Mouse (Mus musculus): ENCODE measurements at regions not wholly inside any gene's neighbourhood (a gene's known extent, or its start where the extent isn't known, plus 50 kb on each side); places are given as distances from the start of the nearest gene placed in this dataset.

GRCm38 (mm10) chr13:20009164-20009563 is 81.2 kb upstream of the Elmo1 start:
- H3K4me2 ChIP-seq (ENCODE audit: low read length): no peak overlapping the region
- H3K9me3 ChIP-seq (ENCODE audit: control insufficient read depth, low read length): no peaks in the 10 kb centered on the region
- H3K36me3 ChIP-seq (ENCODE audit: control insufficient read depth, insufficient read depth, low read length): no peaks in the 10 kb centered on the region
- no peaks in the 10 kb centered on the region for H3K4me1 ChIP-seq (replicated peaks; ENCODE audit: control insufficient read depth, insufficient read depth, low read length)
- WGBS: 68% methylated on average over 1 of the region's 1 CpGs
- no peak for ATAC-seq (replicated peaks; ENCODE audit: low FRiP score, low TSS enrichment, low read depth)
- no peaks in the 10 kb centered on the region for H3K27me3 ChIP-seq (replicated peaks; ENCODE audit: control insufficient read depth, insufficient read depth, low read length)
- no peak overlapping the region for H3K27ac ChIP-seq (ENCODE audit: low read depth)
- no peak overlapping the region for H3K4me3 ChIP-seq (ENCODE audit: low read depth, low read length)
- DNase-seq (ENCODE audit: low spot score): no peak
- H3K9ac ChIP-seq (ENCODE audit: low read length): no peak overlapping the region

DNA sequence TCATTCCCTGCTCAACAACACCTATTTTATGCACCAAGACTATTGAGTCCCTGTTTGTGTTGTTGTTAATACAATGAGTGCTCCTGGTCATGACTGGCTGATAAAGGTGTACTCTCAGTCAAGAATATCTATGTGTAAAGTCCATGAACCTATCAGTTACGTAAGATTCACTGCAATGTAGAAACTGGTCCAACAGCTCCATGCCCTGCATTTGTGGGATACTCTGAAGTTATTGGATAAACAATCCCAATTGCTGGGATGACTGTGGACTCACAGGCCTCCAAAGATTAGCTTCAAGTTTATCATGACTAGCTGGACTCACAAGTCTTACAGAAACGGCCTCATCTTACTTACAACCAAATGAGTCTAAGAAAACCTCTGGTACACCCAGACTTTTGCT is 82.8 kb upstream of the Elmo1 start:
- H3K4me2 ChIP-seq (ENCODE audit: low read length): no peak overlapping the region
- ATAC-seq (replicated peaks; ENCODE audit: low FRiP score, low TSS enrichment, low read depth) (no peak), DNase-seq (ENCODE audit: low spot score) (no peak)
- H3K4me3 ChIP-seq (ENCODE audit: low read depth, low read length): no peak overlapping the region
- 90% methylated on average over 2 of the region's 2 CpGs for WGBS
- H3K36me3 ChIP-seq (ENCODE audit: control insufficient read depth, insufficient read depth, low read length): no peaks in the 10 kb centered on the region
- H3K9me3 ChIP-seq (ENCODE audit: control insufficient read depth, low read length): no peaks in the 10 kb centered on the region
- no peaks in the 10 kb centered on the region for H3K27me3 ChIP-seq (replicated peaks; ENCODE audit: control insufficient read depth, insufficient read depth, low read length)
- H3K4me1 ChIP-seq (replicated peaks; ENCODE audit: control insufficient read depth, insufficient read depth, low read length): no peaks in the 10 kb centered on the region
- no peak overlapping the region for H3K9ac ChIP-seq (ENCODE audit: low read length)
- no peak overlapping the region for H3K27ac ChIP-seq (ENCODE audit: low read depth)

GRCm38 (mm10) chr13:19997606-19998005 is 92.8 kb upstream of the Elmo1 start:
- WGBS: 84% methylated on average over 2 of the region's 2 CpGs
- no peak for ATAC-seq (replicated peaks; ENCODE audit: low FRiP score, low TSS enrichment, low read depth)

DNA sequence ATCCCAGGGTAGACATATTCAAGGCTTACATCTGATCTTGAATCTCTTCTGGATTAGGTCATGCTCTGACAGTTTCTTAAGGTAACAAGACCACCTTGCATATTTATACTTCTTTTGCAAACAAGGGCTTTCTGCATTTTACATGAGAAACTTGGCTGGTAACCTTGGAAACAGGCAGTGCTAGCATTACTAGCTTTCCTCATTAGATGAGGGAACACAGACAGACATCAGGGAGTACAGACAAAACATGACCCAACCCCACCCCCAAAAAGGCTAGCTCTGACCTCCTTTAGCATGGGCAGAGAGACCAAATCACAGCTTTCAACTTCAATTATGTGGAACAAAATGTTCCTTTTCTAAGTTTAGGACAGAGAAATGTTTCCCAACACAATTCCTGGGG is 114.8 kb upstream of the Elmo1 start:
- H3K4me2 ChIP-seq (ENCODE audit: low read length): no peak overlapping the region
- H3K9me3 ChIP-seq (ENCODE audit: control insufficient read depth, low read length): no peaks in the 10 kb centered on the region
- no peaks in the 10 kb centered on the region for H3K4me1 ChIP-seq (replicated peaks; ENCODE audit: control insufficient read depth, insufficient read depth, low read length)
- H3K27ac ChIP-seq (ENCODE audit: low read depth): no peak overlapping the region
- no peak overlapping the region for H3K4me3 ChIP-seq (ENCODE audit: low read depth, low read length)
- H3K27me3 ChIP-seq (replicated peaks; ENCODE audit: control insufficient read depth, insufficient read depth, low read length): no peaks in the 10 kb centered on the region
- ATAC-seq (replicated peaks; ENCODE audit: low FRiP score, low TSS enrichment, low read depth) (no peak), DNase-seq (ENCODE audit: low spot score) (no peak)
- no peaks in the 10 kb centered on the region for H3K36me3 ChIP-seq (ENCODE audit: control insufficient read depth, insufficient read depth, low read length)
- H3K9ac ChIP-seq (ENCODE audit: low read length): no peak overlapping the region

More at GRCm38 (mm10) chr13:19997606-19998005, 92.8 kb upstream of the Elmo1 start:
- Histone ChIP-seq H3K4me1 (replicated peaks; ENCODE audit: control insufficient read depth, insufficient read depth, low read length) (no peaks in the 10 kb centered on the region), H3K4me2 (ENCODE audit: low read length) (no peak overlapping the region), H3K9me3 (ENCODE audit: control insufficient read depth, low read length) (no peaks in the 10 kb centered on the region), H3K27me3 (replicated peaks; ENCODE audit: control insufficient read depth, insufficient read depth, low read length) (no peaks in the 10 kb centered on the region), H3K36me3 (ENCODE audit: control insufficient read depth, insufficient read depth, low read length) (no peaks in the 10 kb centered on the region), H3K4me3 (ENCODE audit: low read depth, low read length) (no peak overlapping the region), H3K27ac (ENCODE audit: low read depth) (no peak overlapping the region), H3K9ac (ENCODE audit: low read length) (no peak overlapping the region)
- no peak for DNase-seq (ENCODE audit: low spot score)

DNA sequence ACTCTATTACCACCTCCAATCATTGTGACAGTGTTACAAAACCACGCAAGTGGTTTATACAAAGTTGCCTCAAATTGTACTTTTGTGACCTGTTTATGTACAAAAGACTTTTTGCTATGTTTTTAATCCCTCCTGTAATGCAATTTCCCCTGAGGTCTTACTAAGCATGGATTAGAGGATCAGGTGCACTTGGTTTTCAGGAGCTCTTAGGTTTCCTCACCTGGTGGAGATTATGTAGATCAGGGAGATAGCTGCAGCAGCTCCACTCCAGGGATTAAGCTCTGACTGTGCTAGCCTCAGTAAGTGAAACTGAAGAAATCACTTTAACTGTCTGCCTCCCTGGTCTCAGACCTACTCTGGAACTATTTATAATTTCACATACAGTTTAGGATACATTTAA is 123.8 kb upstream of the Elmo1 start:
- no peak for ATAC-seq (replicated peaks; ENCODE audit: low FRiP score, low TSS enrichment, low read depth)
- 91% methylated on average over 1 of the region's 1 CpGs for WGBS
- Histone ChIP-seq H3K27ac (ENCODE audit: low read depth) (no peak overlapping the region), H3K27me3 (replicated peaks; ENCODE audit: control insufficient read depth, insufficient read depth, low read length) (no peaks in the 10 kb centered on the region), H3K4me1 (replicated peaks; ENCODE audit: control insufficient read depth, insufficient read depth, low read length) (no peaks in the 10 kb centered on the region), H3K4me3 (ENCODE audit: low read depth, low read length) (no peak overlapping the region), H3K36me3 (ENCODE audit: control insufficient read depth, insufficient read depth, low read length) (no peaks in the 10 kb centered on the region), H3K9me3 (ENCODE audit: control insufficient read depth, low read length) (no peaks in the 10 kb centered on the region), H3K4me2 (ENCODE audit: low read length) (no peak overlapping the region), H3K9ac (ENCODE audit: low read length) (no peak overlapping the region)
- no peak for DNase-seq (ENCODE audit: low spot score)

DNA sequence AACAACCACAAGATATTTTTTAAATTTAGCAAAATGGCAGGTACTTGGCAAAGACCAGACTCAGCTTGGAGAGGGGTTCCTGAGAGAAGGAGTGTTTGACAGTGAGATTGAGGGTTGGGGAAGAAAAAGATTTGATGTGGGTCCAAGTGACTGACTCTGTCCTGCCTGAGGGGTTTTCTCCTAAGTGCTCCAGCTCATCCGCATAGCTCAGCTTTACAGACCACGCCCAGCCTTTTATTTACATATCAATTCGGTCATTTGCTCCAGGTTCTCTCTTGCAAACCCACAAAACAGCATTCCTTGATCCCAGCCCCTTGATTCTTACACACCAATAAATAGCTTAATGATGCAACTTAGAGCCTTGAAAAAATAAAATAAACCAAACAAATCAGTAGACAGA is 127.4 kb upstream of the Elmo1 start:
- Histone ChIP-seq H3K27ac (ENCODE audit: low read depth) (no peak overlapping the region), H3K4me2 (ENCODE audit: low read length) (no peak overlapping the region), H3K9me3 (ENCODE audit: control insufficient read depth, low read length) (no peaks in the 10 kb centered on the region), H3K4me1 (replicated peaks; ENCODE audit: control insufficient read depth, insufficient read depth, low read length) (no peaks in the 10 kb centered on the region), H3K27me3 (replicated peaks; ENCODE audit: control insufficient read depth, insufficient read depth, low read length) (no peaks in the 10 kb centered on the region), H3K36me3 (ENCODE audit: control insufficient read depth, insufficient read depth, low read length) (no peaks in the 10 kb centered on the region), H3K9ac (ENCODE audit: low read length) (no peak overlapping the region), H3K4me3 (ENCODE audit: low read depth, low read length) (no peak overlapping the region)
- 60% methylated on average over 3 of the region's 3 CpGs for WGBS
- DNase-seq (ENCODE audit: low spot score): no peak
- no peak for ATAC-seq (replicated peaks; ENCODE audit: low FRiP score, low TSS enrichment, low read depth)

GRCm38 (mm10) chr13:19928761-19929160 is 104.7 kb upstream of the Gpr141 start:
- H3K4me1 ChIP-seq (replicated peaks; ENCODE audit: control insufficient read depth, insufficient read depth, low read length): no peaks in the 10 kb centered on the region
- no peak overlapping the region for H3K4me3 ChIP-seq (ENCODE audit: low read depth, low read length)
- H3K9me3 ChIP-seq (ENCODE audit: control insufficient read depth, low read length): no peaks in the 10 kb centered on the region
- DNase-seq (ENCODE audit: low spot score) (no peak), ATAC-seq (replicated peaks; ENCODE audit: low FRiP score, low TSS enrichment, low read depth) (no peak)
- H3K36me3 ChIP-seq (ENCODE audit: control insufficient read depth, insufficient read depth, low read length): no peaks in the 10 kb centered on the region
- no peaks in the 10 kb centered on the region for H3K27me3 ChIP-seq (replicated peaks; ENCODE audit: control insufficient read depth, insufficient read depth, low read length)
- no peak overlapping the region for H3K27ac ChIP-seq (ENCODE audit: low read depth)
- H3K4me2 ChIP-seq (ENCODE audit: low read length): no peak overlapping the region
- H3K9ac ChIP-seq (ENCODE audit: low read length): no peak overlapping the region
- WGBS: 93% methylated on average over 6 of the region's 6 CpGs

GRCm38 (mm10) chr13:19927807-19928206 is 103.8 kb upstream of the Gpr141 start:
- ATAC-seq (replicated peaks; ENCODE audit: low FRiP score, low TSS enrichment, low read depth) (no peak), DNase-seq (ENCODE audit: low spot score) (no peak)
- no peaks in the 10 kb centered on the region for H3K4me1 ChIP-seq (replicated peaks; ENCODE audit: control insufficient read depth, insufficient read depth, low read length)
- H3K27ac ChIP-seq (ENCODE audit: low read depth): no peak overlapping the region
- 68% methylated on average over 3 of the region's 3 CpGs for WGBS
- no peak overlapping the region for H3K9ac ChIP-seq (ENCODE audit: low read length)
- H3K27me3 ChIP-seq (replicated peaks; ENCODE audit: control insufficient read depth, insufficient read depth, low read length): no peaks in the 10 kb centered on the region
- H3K4me2 ChIP-seq (ENCODE audit: low read length): no peak overlapping the region
- no peak overlapping the region for H3K4me3 ChIP-seq (ENCODE audit: low read depth, low read length)
- H3K36me3 ChIP-seq (ENCODE audit: control insufficient read depth, insufficient read depth, low read length): no peaks in the 10 kb centered on the region
- no peaks in the 10 kb centered on the region for H3K9me3 ChIP-seq (ENCODE audit: control insufficient read depth, low read length)

DNA sequence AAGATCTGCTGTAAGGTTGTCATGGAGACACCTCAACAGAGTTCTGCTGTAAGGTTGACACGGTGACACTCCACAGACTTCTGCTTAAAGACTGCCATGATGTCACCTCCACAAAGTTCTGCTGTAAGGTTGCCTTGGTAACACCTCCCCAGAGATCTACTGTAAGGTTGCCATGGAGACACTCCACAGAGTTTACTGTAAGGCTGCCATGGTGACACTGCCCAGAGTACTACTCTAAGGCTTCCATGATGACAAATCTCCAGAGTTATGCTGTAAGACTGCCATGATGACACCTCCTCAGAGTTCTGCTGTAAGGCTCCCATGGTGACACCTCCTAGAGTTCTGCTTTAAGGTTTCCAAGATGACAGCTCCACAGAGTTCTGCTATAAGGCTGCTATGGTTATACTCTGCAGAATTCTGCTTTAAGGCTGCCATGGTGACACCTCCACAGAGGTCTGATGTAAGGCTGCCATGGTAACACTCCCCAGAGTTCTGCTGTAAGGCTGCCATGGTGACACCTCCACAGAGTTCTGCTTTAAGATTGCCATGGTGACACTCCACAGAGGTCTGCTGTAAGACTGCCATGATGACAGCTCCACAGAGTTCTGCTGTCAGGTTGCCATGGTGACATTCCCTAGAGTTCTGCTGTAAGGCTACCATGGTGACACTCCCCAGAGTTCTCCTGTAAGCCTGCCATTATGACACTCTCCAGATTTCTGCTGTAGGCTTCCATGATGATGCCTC is 97.2 kb upstream of the Gpr141 start:
- Histone ChIP-seq H3K27me3 (replicated peaks; ENCODE audit: control insufficient read depth, insufficient read depth, low read length) (no peaks in the 10 kb centered on the region), H3K36me3 (ENCODE audit: control insufficient read depth, insufficient read depth, low read length) (no peaks in the 10 kb centered on the region), H3K4me2 (ENCODE audit: low read length) (no peak overlapping the region), H3K9me3 (ENCODE audit: control insufficient read depth, low read length) (no peaks in the 10 kb centered on the region), H3K9ac (ENCODE audit: low read length) (no peak overlapping the region), H3K27ac (ENCODE audit: low read depth) (no peak overlapping the region), H3K4me1 (replicated peaks; ENCODE audit: control insufficient read depth, insufficient read depth, low read length) (no peaks in the 10 kb centered on the region), H3K4me3 (ENCODE audit: low read depth, low read length) (no peak overlapping the region)
- ATAC-seq (replicated peaks; ENCODE audit: low FRiP score, low TSS enrichment, low read depth) (peak; percentile 57), DNase-seq (ENCODE audit: low spot score) (no peak)
- WGBS: 85% methylated on average over 1 of the region's 1 CpGs
